Mouse (Mus musculus): Measurements from ENCODE around the gene Kars. TPM values are rescaled to one million over a fixed set of nuclear protein-coding genes. Genes with fewer than 3 reads are reported as not detected.

Kars gene
- total RNA-seq, 4 experiments from 2014 or later, result 106 to 113 (median 110) TPM

DNA sequence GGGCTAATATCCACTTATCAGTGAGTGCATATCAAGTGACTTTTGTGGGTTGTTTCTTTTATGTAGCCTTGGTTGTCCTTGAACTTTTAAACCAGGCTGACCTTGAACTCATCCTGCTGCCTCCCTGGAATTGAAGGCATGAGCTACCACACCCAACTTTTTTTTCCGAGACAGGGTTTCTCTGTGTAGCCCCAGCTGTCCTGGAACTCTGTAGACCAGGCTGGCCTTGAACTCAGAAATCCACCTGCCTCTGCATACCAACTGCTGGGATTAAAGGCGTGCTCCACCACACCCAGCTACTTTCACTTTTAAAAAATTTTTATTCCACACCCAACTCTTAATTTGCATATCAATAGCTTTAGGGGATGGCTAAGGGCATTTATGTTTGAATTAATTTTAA lies 67.6 kb downstream of the Kars start:
- no peak for DNase-seq (ENCODE audit: low spot score)

Other genes with a start within 250 kb of the Kars start
- gene Cfdp1, start 157.0 kb downstream of the Kars start, total RNA-seq (2022), result 10 to 100 TPM; 27.4 to 37.6 (median 32.7) TPM
- 1 to 10 TPM; 2.5 to 3.6 (median 2.6) TPM for gene Tmem170, start 134.6 kb downstream of the Kars start, total RNA-seq (2022)
- not detected for gene Chst5, start 100.9 kb downstream of the Kars start, total RNA-seq (2022)
- 1 to 10 TPM; 2.1 to 2.7 (median 2.4) TPM for gene Tmem231, start 77.4 kb downstream of the Kars start, total RNA-seq (2022)
- 100 to 1,000 TPM; 121 to 131 (median 122) TPM for gene Gabarapl2, start 70.6 kb downstream of the Kars start, total RNA-seq (2022)
- gene Adat1, start 19.0 kb downstream of the Kars start, total RNA-seq (2022), result 1 to 10 TPM; 1.5 to 2.1 (median 1.8) TPM
- 10 to 100 TPM; 11.0 to 12.7 (median 11.3) TPM for gene Terf2ip, start 75 bp upstream of the Kars start, total RNA-seq (2022)
- gene Gm6793, start 3.7 kb upstream of the Kars start, total RNA-seq (2022), result under 1 TPM in 2 of 4 experiments, not detected in 2; 0.22 to 0.57 TPM

Measured in heart, adult 8-10 months (tissue).